Mouse (Mus musculus) spleen, embryonic (tissue): ENCODE measurements around the gene Ttll5.

Experiments
- CTCF ChIA-PET: fragments of 350-600 bp; sonication (Branson Sonifier 250); formaldehyde crosslinking; loops from one replicate; lab custom pipeline; 2022; lab: Charles Lee

The Ttll5 gene

DNA sequence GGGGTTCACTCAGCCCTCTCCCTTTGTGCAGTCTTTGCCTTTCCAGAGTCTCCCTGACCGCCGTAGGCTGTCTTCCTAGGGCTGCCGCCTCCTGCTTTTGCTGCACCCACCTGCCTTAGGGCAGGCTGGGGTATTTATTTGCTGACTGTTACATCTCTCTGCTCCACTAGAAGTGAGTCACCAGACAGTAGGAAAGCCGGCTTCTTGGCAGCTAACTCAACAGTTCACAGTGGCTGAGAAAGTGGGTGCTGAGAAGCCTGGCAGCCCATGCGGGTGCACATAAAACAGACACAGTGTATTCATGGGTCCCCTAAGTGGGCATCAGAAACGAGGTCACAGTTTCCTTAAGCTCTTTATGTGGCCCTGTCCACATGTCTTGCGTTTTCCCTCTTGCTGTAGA is 261.4 kb downstream of the Ttll5 start:
- CTCF ChIA-PET: no interaction called here

DNA sequence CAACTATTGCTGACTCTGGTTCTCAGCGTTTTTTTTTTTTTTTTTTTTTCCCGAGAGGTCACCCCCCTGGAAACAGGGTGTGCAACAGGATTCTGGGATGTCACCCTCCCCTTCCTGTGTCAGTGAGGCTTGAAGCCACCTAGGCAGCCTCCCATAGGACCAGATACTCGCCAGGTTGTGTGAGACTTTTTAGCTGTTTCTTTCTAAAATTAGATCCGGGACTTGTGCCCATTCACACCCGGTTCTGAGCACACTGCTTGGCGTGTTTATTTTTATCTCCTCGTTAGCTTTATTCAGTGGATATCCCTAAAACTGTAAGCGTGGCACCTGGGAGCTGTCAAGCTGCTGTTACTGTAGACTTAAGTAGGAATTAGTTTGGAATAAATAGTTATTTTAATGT is 262.1 kb downstream of the Ttll5 start:
- CTCF ChIA-PET: no interaction called here

- CTCF ChIA-PET: no interaction called here
These were observed 263.6 kb downstream of the Ttll5 start for GRCm38 (mm10) chr12:86088042-86088441.

DNA sequence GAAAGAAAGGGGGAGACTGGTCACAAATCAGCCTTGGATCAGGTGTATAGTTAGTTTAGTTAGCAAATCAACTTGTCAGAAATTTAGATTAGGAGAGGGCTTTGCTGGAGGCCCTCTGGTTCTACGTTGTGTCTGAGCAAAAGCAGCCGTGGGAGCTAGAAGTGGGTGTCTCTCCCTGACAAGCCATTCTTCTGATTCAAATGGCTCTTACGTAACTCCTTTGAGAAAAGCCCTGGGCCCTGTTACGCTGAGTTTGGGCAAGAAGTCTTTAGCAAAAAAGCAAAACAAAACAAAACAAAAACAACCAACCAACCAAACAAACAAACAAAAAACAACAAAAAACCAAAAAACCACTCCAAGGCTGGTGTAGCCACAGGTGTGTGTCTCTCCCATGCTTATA is 266.3 kb downstream of the Ttll5 start:
- CTCF ChIA-PET: no interaction called here

DNA sequence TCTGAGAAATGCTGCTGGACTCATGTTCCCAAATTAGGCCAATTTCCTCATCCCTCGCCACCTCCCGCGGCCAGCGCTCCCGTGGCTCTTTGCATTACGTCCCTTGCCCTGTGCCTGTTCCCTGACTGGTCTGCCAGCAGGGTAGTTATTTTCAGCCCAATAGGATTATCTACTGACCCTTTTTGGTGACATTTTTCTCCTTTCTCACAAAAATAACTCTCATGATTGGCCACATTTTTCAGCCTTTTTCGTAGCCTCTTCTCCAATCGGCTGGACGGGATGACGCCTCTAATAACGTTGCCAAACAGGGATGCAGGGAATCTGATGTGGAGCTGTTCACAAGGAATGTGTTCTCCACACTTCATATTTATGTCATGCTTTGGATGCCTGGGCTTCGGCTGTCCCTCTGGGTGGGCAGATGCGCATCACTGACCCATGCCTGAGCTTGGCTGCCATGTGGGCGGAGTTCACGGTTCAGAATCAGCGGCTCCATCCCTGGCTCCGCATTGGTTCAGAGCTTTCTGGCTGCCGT is 267.2 kb downstream of the Ttll5 start:
- CTCF ChIA-PET: no interaction called here

DNA sequence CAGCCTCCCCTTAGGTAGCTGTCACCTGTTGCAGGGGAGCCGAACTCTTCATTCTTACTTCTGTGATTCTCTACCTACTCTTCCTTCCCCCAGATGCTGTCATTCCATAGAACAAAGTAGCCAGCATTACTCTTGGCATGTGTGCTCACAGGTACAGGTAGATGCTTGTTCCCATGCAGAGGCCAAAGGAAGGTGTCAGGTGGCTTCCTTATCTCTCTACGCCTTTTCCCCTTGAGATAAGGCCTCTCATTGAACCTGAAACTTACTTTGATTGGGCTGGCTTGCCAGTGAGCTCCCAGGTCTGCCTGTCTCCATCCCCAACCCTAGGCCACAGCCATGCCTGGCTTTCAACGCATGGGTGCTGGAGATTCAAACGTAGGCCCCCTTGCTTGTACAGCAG is 269.6 kb downstream of the Ttll5 start:
- CTCF ChIA-PET: no interaction called here

DNA sequence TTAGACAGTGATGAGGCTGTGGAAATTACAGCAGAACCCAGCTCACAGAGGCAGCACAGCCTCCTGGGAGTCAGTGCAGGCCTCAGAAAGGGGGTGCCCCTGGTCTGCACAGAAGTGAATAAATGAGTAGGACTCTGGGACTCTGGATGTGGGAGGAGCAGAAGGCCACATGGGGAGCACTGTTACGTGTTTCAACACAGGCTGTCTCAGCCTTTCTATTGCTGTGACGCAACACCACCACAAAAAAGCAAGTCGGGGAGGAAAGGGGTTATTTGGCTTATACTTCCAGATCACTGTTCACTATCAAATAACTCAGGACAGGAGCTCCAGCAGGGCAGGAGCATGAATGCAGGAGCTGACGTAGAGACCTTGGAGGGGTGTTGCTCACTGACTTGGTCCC is 271.3 kb downstream of the Ttll5 start:
- CTCF ChIA-PET: interaction anchor here (0.6 kb wide), 1 partner anchor 26 kb away, joined by 6 read pairs; no protein-coding TSS in a partner anchor

DNA sequence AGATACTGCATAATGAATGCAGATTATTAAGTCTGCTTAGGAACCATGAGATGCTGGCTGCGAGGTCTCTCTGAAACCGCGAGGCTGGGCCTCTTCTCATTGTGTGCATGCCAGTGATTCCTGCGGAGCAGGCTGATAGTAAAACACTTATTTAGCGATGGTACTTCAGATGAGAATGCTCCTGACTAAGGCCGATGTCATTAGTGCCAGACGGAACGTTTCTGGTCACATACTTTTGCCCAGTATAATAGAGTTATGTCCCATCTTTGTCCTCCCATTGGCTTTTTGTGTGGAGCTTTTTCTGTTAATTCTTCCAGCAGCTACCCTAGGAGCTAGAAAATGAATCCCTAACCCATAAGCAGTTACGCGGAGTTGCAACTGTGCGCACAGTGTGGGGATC is 273.3 kb downstream of the Ttll5 start:
- CTCF ChIA-PET: no interaction called here

DNA sequence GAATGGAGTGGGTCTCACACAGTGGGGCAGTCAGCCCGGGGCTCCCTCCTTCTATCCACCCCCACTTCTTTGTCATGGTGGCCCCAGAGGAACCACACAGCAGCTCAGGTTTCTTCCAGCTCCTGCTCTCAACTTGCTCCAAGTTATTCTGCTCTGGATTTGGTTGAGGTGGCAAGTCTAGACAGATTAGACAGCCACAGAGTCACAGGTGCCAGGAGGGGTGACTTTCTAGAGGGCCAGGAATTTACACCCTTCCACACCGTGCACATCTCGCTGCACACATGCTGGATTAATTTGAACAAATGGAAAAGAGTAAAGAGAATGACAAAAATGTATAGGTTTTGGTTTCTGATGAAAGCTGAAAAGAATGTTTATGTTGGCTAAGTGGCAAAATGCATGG is 276.3 kb downstream of the Ttll5 start:
- CTCF ChIA-PET: interaction anchor here (0.6 kb wide), 1 partner anchor 83 kb away, joined by 3 read pairs; no protein-coding TSS in a partner anchor

DNA sequence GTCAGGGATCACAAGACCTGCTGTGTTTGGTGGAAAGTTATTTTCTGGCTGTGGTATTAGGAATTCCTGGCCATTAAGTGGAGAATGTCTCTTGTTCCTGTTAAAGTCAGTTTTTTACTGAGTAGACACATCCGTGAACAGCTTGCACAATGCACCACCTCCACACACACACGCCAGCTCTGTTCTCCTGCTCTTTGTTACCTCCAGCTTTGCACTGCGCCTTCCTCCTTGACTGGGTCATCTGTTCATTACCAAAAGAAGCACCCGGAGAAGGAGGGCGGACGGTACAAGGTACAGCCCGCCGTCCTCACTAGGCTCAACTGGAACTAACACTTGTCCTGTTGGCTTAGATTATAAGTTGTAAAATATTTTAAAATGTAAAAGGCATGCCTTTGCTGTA is 278.2 kb downstream of the Ttll5 start:
- CTCF ChIA-PET: interaction anchor here (0.6 kb wide), 1 partner anchor 181 kb away, joined by 4 read pairs; no protein-coding TSS in a partner anchor

GRCm38 (mm10) chr12:86103391-86103790 is 278.9 kb downstream of the Ttll5 start:
- CTCF ChIA-PET: interaction anchor here (0.6 kb wide), 1 partner anchor 24 kb away, joined by 5 read pairs; no protein-coding TSS in a partner anchor

DNA sequence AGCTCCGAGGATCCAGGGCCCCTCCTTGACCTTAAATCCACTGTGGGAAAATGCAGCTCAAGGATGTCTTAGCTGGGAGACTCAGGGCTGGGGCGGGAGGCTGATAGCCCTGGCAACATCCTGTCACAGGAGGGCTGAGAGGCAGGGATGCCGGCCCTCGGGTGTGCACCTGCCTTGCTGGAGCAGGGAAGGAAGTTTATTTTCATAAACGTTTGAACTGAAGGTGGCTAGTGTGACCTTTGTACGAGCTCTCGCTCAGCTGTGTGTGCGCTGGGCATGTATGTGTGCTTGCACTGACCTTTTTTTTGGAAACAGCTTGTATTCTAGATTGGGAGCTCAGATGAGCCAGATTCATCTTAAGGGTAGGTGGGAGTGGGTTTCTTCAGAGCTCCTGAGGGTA is 279.4 kb downstream of the Ttll5 start:
- CTCF ChIA-PET: interaction anchor here (0.6 kb wide), 1 partner anchor 24 kb away, joined by 5 read pairs; no protein-coding TSS in a partner anchor

DNA sequence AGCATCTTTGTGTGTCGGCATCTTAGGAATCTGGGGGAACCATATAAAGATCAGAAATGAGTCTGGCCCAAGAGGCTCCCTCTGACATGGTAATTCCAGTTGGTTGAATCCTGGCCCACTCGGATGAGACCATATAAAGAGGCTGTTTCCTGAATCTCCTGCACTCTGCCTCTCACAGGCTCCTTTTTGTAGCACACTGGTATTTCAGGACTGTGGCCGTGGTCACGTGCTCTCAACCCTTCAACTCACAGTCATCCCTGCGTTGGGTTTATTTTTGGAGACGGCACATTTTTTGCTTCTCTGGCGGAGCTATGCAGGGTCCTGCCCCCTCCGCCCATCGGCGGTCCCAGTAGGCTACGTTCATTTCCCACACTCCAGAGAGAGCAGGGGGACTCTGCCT is 279.8 kb downstream of the Ttll5 start:
- CTCF ChIA-PET: no interaction called here

- CTCF ChIA-PET: no interaction called here
These were observed 281.1 kb downstream of the Ttll5 start for GRCm38 (mm10) chr12:86105546-86105945.

GRCm38 (mm10) chr12:86106086-86106485 is 281.6 kb downstream of the Ttll5 start:
- CTCF ChIA-PET: no interaction called here

DNA sequence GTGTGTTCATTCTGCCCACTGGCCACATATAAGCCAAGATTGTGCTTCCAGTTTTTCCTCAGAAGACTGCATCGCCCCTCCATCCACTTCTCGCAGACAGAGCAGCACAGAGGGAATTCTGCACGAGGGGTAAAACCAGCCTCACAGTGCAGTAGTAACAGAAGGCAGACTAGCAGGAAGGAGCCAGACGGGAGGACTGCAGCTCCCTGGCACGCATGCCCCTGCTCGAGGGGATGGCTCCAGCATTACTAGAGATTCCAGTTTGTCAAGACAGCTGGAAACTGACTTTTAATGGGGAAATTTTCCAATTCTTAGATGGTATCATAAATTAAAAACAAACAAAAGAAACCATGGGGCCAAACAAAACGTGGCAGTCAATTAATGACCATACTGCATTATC is 283.2 kb downstream of the Ttll5 start:
- CTCF ChIA-PET: no interaction called here

DNA sequence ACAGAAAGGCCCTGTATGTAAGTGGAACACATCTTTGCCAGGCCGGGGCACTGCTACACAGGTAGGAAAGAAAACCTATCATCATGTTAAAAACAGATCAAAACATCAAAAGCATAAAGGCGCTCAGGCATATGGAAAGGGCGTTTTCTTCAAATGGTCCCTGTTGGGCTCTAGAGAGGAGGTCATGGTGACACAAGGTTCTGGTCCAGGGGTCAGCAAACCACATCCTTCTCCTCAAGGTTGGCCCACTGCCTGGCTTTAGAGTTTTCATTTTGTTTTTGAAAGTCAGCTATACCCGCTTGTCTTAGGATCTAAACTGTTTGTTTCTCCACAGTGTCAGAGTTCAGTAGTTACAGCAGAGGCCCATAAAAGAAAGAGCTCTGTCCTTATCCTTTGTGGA is 285.1 kb downstream of the Ttll5 start:
- CTCF ChIA-PET: no interaction called here

DNA sequence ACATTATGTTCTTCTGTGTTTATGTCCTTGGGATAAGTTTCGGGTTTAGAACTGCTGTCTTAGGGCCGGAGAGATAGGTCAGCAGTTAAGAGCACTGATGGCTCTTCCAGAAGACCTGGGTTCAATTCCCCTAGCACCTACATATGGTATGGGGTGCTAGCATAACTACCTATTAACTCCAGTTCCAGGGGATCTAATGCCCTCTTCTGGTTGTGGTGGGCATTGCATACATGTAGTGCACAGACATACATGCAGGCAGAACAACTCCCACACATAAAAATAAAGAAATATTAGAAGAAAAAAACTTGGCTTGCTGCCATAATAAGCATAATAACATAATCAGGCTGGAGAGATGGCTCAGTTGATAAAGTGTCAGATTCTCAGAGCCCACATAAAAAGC is 286.2 kb downstream of the Ttll5 start:
- CTCF ChIA-PET: no interaction called here
